Comparison of ENCODE assay signal across 8 mouse cellular contexts in the genomic region with DNA sequence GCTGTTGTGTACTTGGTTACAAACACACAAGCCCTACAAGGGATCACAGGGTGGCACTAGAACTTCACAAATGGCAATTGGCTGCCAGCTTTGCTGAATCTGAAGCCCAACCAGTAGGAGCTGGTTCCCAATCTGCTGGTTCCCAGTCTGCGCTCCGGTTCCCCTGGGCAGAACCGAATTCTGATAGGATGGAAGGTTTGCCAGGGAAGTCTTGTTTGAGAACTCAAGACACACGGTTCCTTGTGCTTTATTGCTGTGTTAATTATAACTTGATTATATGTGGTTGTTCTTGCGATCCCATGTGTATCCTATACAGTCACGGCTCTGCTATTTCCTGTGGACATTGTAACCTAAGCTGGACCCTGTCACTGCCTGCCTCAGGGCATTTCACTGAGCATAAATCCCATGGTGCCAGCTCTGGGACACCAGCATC. TPM values are rescaled to one million over a fixed set of nuclear protein-coding genes. Genes with fewer than 3 reads are reported as not detected.
A peak's percentile ranks its signal among the peaks of the same experiment; 100 is the strongest.
DNase-seq lines count a peak whose midpoint lies in the region; ATAC-seq and TF ChIP-seq lines count a peak whose summit lies in the region.
"Had no signal": no experiment of that assay in that cellular context is flagged by ENCODE, and none has a peak within 500 bp of the region (broad histone marks: within the 10 kb centered on the region; RNA-seq: fewer than 3 reads in every experiment).

No protein-coding gene starts in this region.

- H3K9ac ChIP-seq in lung, postnatal 0 days (replicated peaks; ENCODE audit: low read depth): no peak overlapping the region
- H3K9ac ChIP-seq: neural tube, embryonic 12.5 days had no signal

- TF ChIP-seq EP300 in lung, postnatal 0 days (IDR thresholded peaks at IDR 0.05): no peak

- H3K9me3 ChIP-seq in lung, postnatal 0 days (ENCODE audit: low read length): no peaks in the 10 kb centered on the region
- H3K9me3 ChIP-seq: neural tube, embryonic 12.5 days had no signal

- no peak overlapping the region for H3K27ac ChIP-seq in lung, postnatal 0 days (ENCODE audit: low read length)
- H3K27ac ChIP-seq: neural tube, embryonic 12.5 days had no signal

- peak; percentile 43; the same call in 1 of the 2 replicates for ATAC-seq in lung, postnatal 0 days

- WGBS in lung, postnatal 0 days: 71% methylated on average over 6 of the region's 6 CpGs

- H3K4me2 ChIP-seq in lung, postnatal 0 days (replicated peaks; ENCODE audit: low read depth, low read length): no peak overlapping the region
- H3K4me2 ChIP-seq: neural tube, embryonic 12.5 days had no signal

- no peaks in the 10 kb centered on the region for H3K36me3 ChIP-seq in lung, postnatal 0 days (ENCODE audit: insufficient read depth, low read length)

- no peaks in the 10 kb centered on the region for H3K4me1 ChIP-seq in lung, postnatal 0 days (ENCODE audit: insufficient read depth, low read depth, low read length)
- H3K4me1 ChIP-seq: neural tube, embryonic 12.5 days had no signal

- no peak overlapping the region for H3K4me3 ChIP-seq in lung, postnatal 0 days (ENCODE audit: low read depth, low read length)
- H3K4me3 ChIP-seq: neural tube, embryonic 12.5 days had no signal

- no peaks in the 10 kb centered on the region for H3K27me3 ChIP-seq in lung, postnatal 0 days (replicated peaks; ENCODE audit: insufficient read depth, low read length)
- H3K27me3 ChIP-seq: neural tube, embryonic 12.5 days had no signal

- peak; percentile 31 to 59 for DNase-seq in lung, adult 18-20 months
- DNase-seq in lung, postnatal 25 days (ENCODE audit: low spot score): no peak
- DNase-seq in embryo, embryonic 10.5 days (ENCODE audit: low spot score): peak; percentile 28
- peak; percentile 48 for DNase-seq in kidney, adult 18-20 months
- peak; percentile 30 for DNase-seq in lung, postnatal 0 days (ENCODE audit: low spot score)
- no peak for DNase-seq in frontal cortex, postnatal 25 days (ENCODE audit: low spot score in 2 of 2)
- DNase-seq in cerebellum, adult 8-10 months: no peak

- TF ChIP-seq CTCF in lung, postnatal 0 days (IDR thresholded peaks at IDR 0.05): peak; percentile 62

RNA-seq across cellular contexts. Expression of a gene that starts 37.6 kb away (rescaled TPM):
- 3.7 and 5.4 TPM in 2 replicates for polyA plus RNA-seq in lung, postnatal 0 days (2015; fragmentation: Nextera tagmentation; extraction: Ambion mirVana)
- polyA plus RNA-seq: neural tube, embryonic 12.5 days had no signal

RNA-seq across cellular contexts. Expression of a gene that starts 52.1 kb away (rescaled TPM):
- polyA plus RNA-seq in lung, postnatal 0 days (2015; fragmentation: Nextera tagmentation; extraction: Ambion mirVana): 0.53 and 0.55 TPM in 2 replicates
- polyA plus RNA-seq: neural tube, embryonic 12.5 days had no signal

Comparison
In these comparisons a context has a peak if more than half of its experiments do, and no peak if none do; other contexts are left out.
1. DNase-seq: peak in lung, adult 18-20 months (2 of 2), embryo, embryonic 10.5 days (single experiment), kidney, adult 18-20 months (single experiment) and lung, postnatal 0 days (single experiment); none in lung, postnatal 25 days (single experiment), frontal cortex, postnatal 25 days (0 of 2) and cerebellum, adult 8-10 months (single experiment).